Mouse (Mus musculus) stomach, postnatal 0 days (tissue): ENCODE measurements around the gene Snx32.

ENCODE experiments used
- CTCF ChIP-seq: IDR thresholded peaks from 2 replicates; pipeline ENCODE4 v1.5.1; 2016; ENCODE audit warnings: antibody characterized with exemption, low read depth, mild to moderate bottlenecking, moderate library complexity
- EP300 ChIP-seq: optimal IDR thresholded peaks from 2 replicates; pipeline ENCODE3; 2016; ENCODE audit warnings: antibody characterized with exemption

DNA sequence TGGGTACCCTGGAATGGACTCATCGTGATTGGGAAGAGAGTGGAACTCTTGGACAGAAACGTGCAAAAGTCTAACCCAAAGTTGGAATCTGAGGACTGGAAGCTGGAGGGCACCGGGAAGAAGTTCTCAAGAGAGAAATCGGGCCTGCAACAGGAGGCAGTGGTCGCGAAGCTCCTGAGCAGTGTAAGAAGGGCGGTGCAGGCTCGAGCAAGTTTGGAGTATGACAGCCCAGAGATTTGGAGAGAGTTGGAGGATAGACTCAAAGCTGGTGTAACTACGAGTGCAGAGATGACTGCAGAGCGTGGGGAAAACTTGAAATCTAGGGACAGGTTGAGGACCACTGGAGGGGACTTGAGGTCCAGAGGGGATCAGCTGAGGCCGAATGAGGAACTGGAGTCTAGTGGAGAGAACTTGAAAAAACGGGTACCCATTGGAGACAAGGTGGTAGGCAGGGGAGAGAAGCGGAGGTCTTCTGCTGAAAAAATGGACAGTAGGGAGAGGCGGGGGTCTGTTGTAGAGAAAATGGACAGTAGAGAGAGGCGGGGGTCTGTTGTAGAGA is 815 bp upstream of the Snx32 start:
- TF ChIP-seq CTCF (no peak), EP300 (no peak)
